Mouse (Mus musculus): ENCODE results near the gene Uaca.

DNA sequence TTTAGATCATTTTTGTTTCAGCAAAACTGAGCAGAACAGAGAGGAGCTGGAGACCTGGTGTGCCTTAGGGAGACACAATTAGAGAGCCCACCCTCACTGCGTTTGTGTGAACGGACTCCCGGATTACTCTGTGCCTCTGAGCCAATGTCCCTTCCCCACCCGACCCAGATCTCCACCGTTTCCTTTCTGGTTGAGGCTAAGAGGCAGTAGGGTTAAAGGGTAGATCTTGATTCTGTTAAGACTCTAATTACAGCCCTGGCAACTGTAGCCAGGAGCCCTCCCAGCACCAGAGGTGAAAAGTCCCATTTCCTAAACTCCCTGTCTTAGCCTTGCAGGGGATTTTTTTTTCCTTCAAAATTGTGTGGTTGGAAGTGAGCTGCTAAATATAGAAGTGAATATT lies 47.1 kb downstream of the Uaca start:
- TF ChIP-seq CTCF (IDR thresholded peaks at IDR 0.05; ENCODE audit: control insufficient read depth, insufficient read depth, insufficient read length): no peak
- no peak for TF ChIP-seq MAX (IDR thresholded peaks at IDR 0.05)
- TF ChIP-seq CEBPB (IDR thresholded peaks at IDR 0.05; ENCODE audit: low read depth): no peak
- TF ChIP-seq MYOD1 (IDR thresholded peaks at IDR 0.05; ENCODE audit: control insufficient read depth, insufficient read length, low read depth): no peak

All from C2C12 (cell line).